In genomic region chr5:125179007-125179734, GRCm38 (mm10) we compare ENCODE assay signal across 8 mouse cellular contexts. TPM values are rescaled to one million over a fixed set of nuclear protein-coding genes. Genes with fewer than 3 reads are reported as not detected.
DNase-seq lines count a peak whose midpoint lies in the region; ATAC-seq and TF ChIP-seq lines count a peak whose summit lies in the region.

TSS of gene Ncor2 (minus strand) at chr5:125179219.

- peaks cover 54% of the 10 kb centered on the region for H3K4me1 ChIP-seq in hindbrain, embryonic 15.5 days (replicated peaks)

- H3K9ac ChIP-seq in hindbrain, embryonic 15.5 days: peak within 1 kb of the TSS; percentile 76

- peak within 1 kb of the TSS; percentile 93 for H3K27ac ChIP-seq in hindbrain, embryonic 15.5 days (replicated peaks)
- H3K27ac ChIP-seq in left cerebral cortex, adult 2 months: peak within 1 kb of the TSS; percentile 92
- H3K27ac ChIP-seq in macrophage: peak within 1 kb of the TSS; percentile 99

- H3K36me3 ChIP-seq in hindbrain, embryonic 15.5 days: no peaks in the 10 kb centered on the region
- H3K36me3 ChIP-seq in macrophage (ENCODE audit: inconsistent target): no peaks in the 10 kb centered on the region

- WGBS in hindbrain, embryonic 15.5 days: 0% methylated on average over 73 of the region's 87 CpGs
- under 1% methylated on average over 71 of the region's 87 CpGs for WGBS in macrophage (ENCODE audit: missing documents)

- intact Hi-C loops in left cerebral cortex, adult 2 months (cut with DNase I): loop anchor here (1.0 to 10.0 kb wide), 4 partner anchors 38 to 203 kb away; no protein-coding TSS in a partner anchor

- H3K4me2 ChIP-seq in hindbrain, embryonic 15.5 days: peak within 1 kb of the TSS; percentile 79

- H3K9me3 ChIP-seq in hindbrain, embryonic 15.5 days: no peaks in the 10 kb centered on the region

- ATAC-seq in hindbrain, embryonic 15.5 days (ENCODE audit: low FRiP score, low read depth): peak; percentile 76

- peak within 1 kb of the TSS; percentile 74 for H3K4me3 ChIP-seq in hindbrain, embryonic 15.5 days
- H3K4me3 ChIP-seq in left cerebral cortex, adult 2 months: peak within 1 kb of the TSS; percentile 90
- peak within 1 kb of the TSS; percentile 88 for H3K4me3 ChIP-seq in macrophage (ENCODE audit: inconsistent target)

- peak; percentile 85 for DNase-seq in ZHBTc4 (ENCODE audit: low read depth, low spot score)
- peak; percentile 87 to 96 for DNase-seq in cerebellum, postnatal 25 days
- DNase-seq in gastrocnemius, adult 18-20 months (ENCODE audit: low spot score): peak; percentile 62
- peak; percentile 82 to 88 for DNase-seq in left cerebral cortex, adult 2 months (ENCODE audit: extremely low spot score in 1 of 2, low spot score in 2 of 2)
- peak; percentile 75 to 82 for DNase-seq in right cerebral cortex, adult 2 months (ENCODE audit: low spot score in 2 of 2)
- peak; percentile 81 for DNase-seq in urinary bladder, postnatal 4 days (ENCODE audit: low spot score in 2 of 2)

- H3K79me2 ChIP-seq in macrophage (ENCODE audit: inconsistent target): peaks cover 41% of the 10 kb centered on the region

- H3K27me3 ChIP-seq in hindbrain, embryonic 15.5 days: no peaks in the 10 kb centered on the region

- no peak for TF ChIP-seq CTCF in left cerebral cortex, adult 2 months (IDR thresholded peaks at IDR 0.05)

RNA-seq across cellular contexts. Expression of gene Ncor2, which starts in this region (rescaled TPM):
- total RNA-seq in gastrocnemius, adult 18-20 months (2021): 100 to 1,000 TPM; 118 to 134 TPM
- 26.3 and 28.7 TPM in 2 replicates for polyA plus RNA-seq in hindbrain, embryonic 15.5 days (2015; fragmentation: Nextera tagmentation; extraction: Ambion mirVana)
- total RNA-seq in left cerebral cortex, adult 2 months (2021): 100 to 1,000 TPM; 228 to 270 TPM
- total RNA-seq in macrophage (2018; cell fraction: chromatin; rRNA removed): 100 to 1,000 TPM in 22 of 26 experiments, 10 to 100 TPM in 4; 46.8 to 281 (median 198) TPM
- 100 to 1,000 TPM in 3 of 26 experiments, 10 to 100 TPM in 23; 45.2 to 112 (median 78.1) TPM for total RNA-seq in macrophage (2018; cell fraction: cytosol; rRNA removed)
- 100 to 1,000 TPM in 18 of 26 experiments, 10 to 100 TPM in 8; 31.2 to 178 (median 123) TPM for total RNA-seq in macrophage (2018; cell fraction: nucleus; rRNA removed)
- polyA plus RNA-seq in macrophage (2018): 52.2 to 78.3 TPM (median 77.8 TPM) in 3 replicates

Comparison
In these comparisons a context has a peak if more than half of its experiments do, and no peak if none do; other contexts are left out.
1. Peak in every context shown above with its lines: DNase-seq, ATAC-seq, H3K4me3 ChIP-seq and H3K27ac ChIP-seq.